Mouse (Mus musculus): Measurements from ENCODE around the gene Ddb2. TPM values are rescaled to one million over a fixed set of nuclear protein-coding genes. Genes with fewer than 3 reads are reported as not detected.

Gene Ddb2
- polyA plus RNA-seq, 1 experiment: 8.4 TPM

DNA sequence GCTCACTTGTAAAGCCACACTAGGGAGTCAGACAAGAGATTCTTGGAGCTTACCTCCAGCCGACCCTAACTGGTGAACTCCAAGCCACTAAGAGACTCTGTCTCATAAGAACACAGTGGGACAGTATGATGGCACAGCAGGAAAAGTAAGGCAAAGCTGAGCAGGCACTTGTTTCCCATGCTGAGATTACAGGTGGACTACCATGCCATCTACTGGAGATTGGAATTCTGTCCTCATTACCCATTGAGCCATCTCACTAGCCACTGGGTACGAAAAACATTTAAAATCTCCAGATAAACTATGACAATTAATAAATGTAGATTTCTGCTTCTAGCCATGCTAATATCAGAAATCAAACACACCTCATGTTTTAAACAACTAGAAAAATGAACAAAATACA lies 13.2 kb downstream of the Ddb2 start:
- no peak overlapping the region for H3K27ac ChIP-seq (ENCODE audit: insufficient read depth, low read length)
- no peaks in the 10 kb centered on the region for H3K4me1 ChIP-seq (ENCODE audit: control insufficient read depth, insufficient read depth, low read length)
- H3K4me3 ChIP-seq (ENCODE audit: insufficient read depth, low read length): no peak overlapping the region
- TF ChIP-seq CTCF (IDR thresholded peaks at IDR 0.05; ENCODE audit: borderline replicate concordance, insufficient read depth, low read length): no peak
- no peak for TF ChIP-seq POLR2A (IDR thresholded peaks at IDR 0.05; ENCODE audit: low read depth, low read length)

DNA sequence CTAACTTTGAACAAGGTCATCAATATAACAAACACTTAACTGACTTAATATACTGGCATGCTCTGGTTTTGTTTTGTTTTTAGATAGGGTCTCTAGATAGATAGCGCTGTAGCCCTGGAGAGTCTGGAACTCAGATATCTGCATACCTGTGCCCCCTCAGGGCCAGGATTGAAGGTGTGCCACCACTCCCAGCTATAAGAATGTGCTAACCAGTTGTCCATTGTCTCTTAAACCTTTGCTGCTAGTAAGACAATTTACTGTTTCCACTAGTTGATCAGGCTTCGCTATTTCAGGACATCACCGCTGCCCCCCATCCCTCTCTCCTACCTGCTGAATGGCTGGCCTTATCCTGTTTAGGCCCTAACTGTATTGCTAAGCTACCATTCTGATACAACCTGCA lies 16.3 kb downstream of the Ddb2 start:
- Histone ChIP-seq H3K4me1 (ENCODE audit: control insufficient read depth, insufficient read depth, low read length) (no peaks in the 10 kb centered on the region), H3K27ac (ENCODE audit: insufficient read depth, low read length) (no peak overlapping the region), H3K4me3 (ENCODE audit: insufficient read depth, low read length) (no peak overlapping the region)
- TF ChIP-seq POLR2A (IDR thresholded peaks at IDR 0.05; ENCODE audit: low read depth, low read length) (no peak), CTCF (IDR thresholded peaks at IDR 0.05; ENCODE audit: borderline replicate concordance, insufficient read depth, low read length) (no peak)

GRCm38 (mm10) chr2:91217032-91217431 lies 19.8 kb downstream of the Ddb2 start:
- TF ChIP-seq POLR2A (IDR thresholded peaks at IDR 0.05; ENCODE audit: low read depth, low read length) (no peak), CTCF (IDR thresholded peaks at IDR 0.05; ENCODE audit: borderline replicate concordance, insufficient read depth, low read length) (no peak)
- no peak overlapping the region for H3K4me3 ChIP-seq (ENCODE audit: insufficient read depth, low read length)
- no peaks in the 10 kb centered on the region for H3K4me1 ChIP-seq (ENCODE audit: control insufficient read depth, insufficient read depth, low read length)
- no peak overlapping the region for H3K27ac ChIP-seq (ENCODE audit: insufficient read depth, low read length)

DNA sequence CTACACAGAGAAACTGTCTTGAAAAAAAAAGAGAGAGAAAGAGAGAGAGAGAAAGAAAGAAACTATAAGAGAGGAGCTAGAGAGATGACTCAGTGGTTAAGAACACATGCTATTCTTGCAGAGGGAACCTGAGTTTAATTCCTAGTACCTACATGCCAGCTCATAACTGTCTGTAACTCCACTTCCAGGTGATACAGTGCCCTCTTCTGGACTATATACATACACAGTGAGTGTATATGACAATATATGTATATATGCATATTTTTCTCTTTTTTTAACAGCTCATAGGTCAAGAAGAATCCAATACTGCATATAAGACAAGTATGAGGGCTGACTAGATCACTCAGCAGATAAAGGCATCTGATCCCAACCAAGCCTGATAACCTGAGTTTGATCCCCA lies 23.5 kb downstream of the Ddb2 start:
- H3K4me3 ChIP-seq (ENCODE audit: insufficient read depth, low read length): no peak overlapping the region
- H3K4me1 ChIP-seq (ENCODE audit: control insufficient read depth, insufficient read depth, low read length): no peaks in the 10 kb centered on the region
- no peak overlapping the region for H3K27ac ChIP-seq (ENCODE audit: insufficient read depth, low read length)
- TF ChIP-seq POLR2A (IDR thresholded peaks at IDR 0.05; ENCODE audit: low read depth, low read length) (no peak), CTCF (IDR thresholded peaks at IDR 0.05; ENCODE audit: borderline replicate concordance, insufficient read depth, low read length) (no peak)

- H3K4me3 ChIP-seq (ENCODE audit: insufficient read depth, low read length): no peak overlapping the region
- H3K4me1 ChIP-seq (ENCODE audit: control insufficient read depth, insufficient read depth, low read length): no peaks in the 10 kb centered on the region; the same call in 1 of the 2 replicates
- H3K27ac ChIP-seq (ENCODE audit: insufficient read depth, low read length): no peak overlapping the region
- TF ChIP-seq POLR2A (IDR thresholded peaks at IDR 0.05; ENCODE audit: low read depth, low read length) (no peak), CTCF (IDR thresholded peaks at IDR 0.05; ENCODE audit: borderline replicate concordance, insufficient read depth, low read length) (no peak)
These were observed 30.5 kb downstream of the Ddb2 start for GRCm38 (mm10) chr2:91206254-91206775.

- H3K4me3 ChIP-seq (ENCODE audit: insufficient read depth, low read length): peak overlapping the region; percentile 63
- TF ChIP-seq POLR2A (IDR thresholded peaks at IDR 0.05; ENCODE audit: low read depth, low read length): no peak
- TF ChIP-seq CTCF (IDR thresholded peaks at IDR 0.05; ENCODE audit: borderline replicate concordance, insufficient read depth, low read length): no peak
These were observed 33.7 kb downstream of the Ddb2 start for GRCm38 (mm10) chr2:91202972-91203656.

DNA sequence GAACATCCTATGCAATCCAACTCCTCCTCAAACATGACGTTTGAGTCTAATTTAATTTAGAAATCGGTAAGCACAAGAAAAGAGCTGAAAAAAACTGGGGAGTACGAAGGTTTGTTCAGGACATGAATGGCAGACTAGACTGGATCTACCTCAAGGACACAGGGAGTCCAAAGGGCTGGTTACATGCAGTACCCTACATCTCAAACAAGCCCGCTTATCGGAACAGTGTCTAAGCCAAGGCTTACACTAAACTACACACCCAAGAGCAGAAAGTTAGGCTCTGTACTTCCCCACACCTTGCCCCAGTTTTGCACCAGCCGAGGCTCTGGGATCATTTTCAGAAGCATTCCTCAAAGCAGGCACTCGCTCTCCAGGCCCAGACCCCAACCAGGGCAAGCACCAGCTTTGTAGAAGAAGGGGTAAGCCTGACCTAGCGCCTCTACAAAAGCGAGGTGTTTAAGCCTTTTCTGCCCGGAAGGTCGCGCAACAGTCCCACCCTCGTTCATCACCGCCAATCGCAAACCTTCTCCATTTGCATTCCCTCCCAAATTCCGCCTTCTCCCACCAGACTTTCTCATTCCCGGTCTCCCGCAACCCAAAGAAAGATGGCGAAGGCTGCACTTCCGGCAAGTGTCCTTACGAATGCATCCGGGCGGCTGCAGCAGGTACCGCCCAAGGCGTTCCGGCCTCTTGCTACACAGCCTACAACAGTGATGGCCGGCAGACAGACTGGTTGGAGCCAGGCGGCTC lies 34.4 kb downstream of the Ddb2 start, which contains the start of the genes Nr1h3 and Acp2:
Gene Nr1h3, minus strand, starts transcription at position 613 of the 750 bp plus-strand sequence.
Gene Acp2, plus strand, starts transcription at position 664 of the 750 bp plus-strand sequence.
- Histone ChIP-seq H3K4me1 (ENCODE audit: control insufficient read depth, insufficient read depth, low read length) (no peaks in the 10 kb centered on the region; the same call in 1 of the 2 replicates), H3K27ac (ENCODE audit: insufficient read depth, low read length) (peak within 1 kb of the TSS; percentile 73), H3K4me3 (ENCODE audit: insufficient read depth, low read length) (peak within 1 kb of the TSS; percentile 63)
- no peak for TF ChIP-seq CTCF (IDR thresholded peaks at IDR 0.05; ENCODE audit: borderline replicate concordance, insufficient read depth, low read length)
- peak; percentile 95 for TF ChIP-seq POLR2A (IDR thresholded peaks at IDR 0.05; ENCODE audit: low read depth, low read length)

More at GRCm38 (mm10) chr2:91202972-91203656, 33.7 kb downstream of the Ddb2 start:
- Histone ChIP-seq H3K4me1 (ENCODE audit: control insufficient read depth, insufficient read depth, low read length) (no peaks in the 10 kb centered on the region; the same call in 1 of the 2 replicates), H3K27ac (ENCODE audit: insufficient read depth, low read length) (no peak overlapping the region)

DNA sequence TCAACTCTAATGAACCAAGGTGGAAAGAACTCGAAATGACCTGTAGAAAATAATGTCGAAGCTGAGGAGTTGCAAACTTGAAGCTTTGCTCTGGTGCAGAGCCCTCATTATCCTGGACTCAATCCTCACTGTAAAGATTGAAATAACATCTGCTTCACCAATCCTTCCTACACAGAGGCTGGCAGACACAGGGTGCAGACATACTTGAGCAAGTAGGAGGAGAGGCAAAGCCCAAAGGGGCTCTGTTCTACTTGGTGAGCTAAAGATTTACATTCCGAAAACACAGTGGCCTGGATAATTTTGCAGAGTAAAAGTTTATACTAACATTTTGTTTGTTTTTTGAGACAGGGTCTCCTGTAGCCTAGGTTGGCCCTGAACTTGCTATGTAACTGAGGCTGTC lies 37.9 kb downstream of the Ddb2 start:
- Histone ChIP-seq H3K4me3 (ENCODE audit: insufficient read depth, low read length) (no peak overlapping the region), H3K27ac (ENCODE audit: insufficient read depth, low read length) (no peak overlapping the region), H3K4me1 (ENCODE audit: control insufficient read depth, insufficient read depth, low read length) (no peaks in the 10 kb centered on the region; the same call in 1 of the 2 replicates)
- TF ChIP-seq POLR2A (IDR thresholded peaks at IDR 0.05; ENCODE audit: low read depth, low read length) (no peak), CTCF (IDR thresholded peaks at IDR 0.05; ENCODE audit: borderline replicate concordance, insufficient read depth, low read length) (no peak)

DNA sequence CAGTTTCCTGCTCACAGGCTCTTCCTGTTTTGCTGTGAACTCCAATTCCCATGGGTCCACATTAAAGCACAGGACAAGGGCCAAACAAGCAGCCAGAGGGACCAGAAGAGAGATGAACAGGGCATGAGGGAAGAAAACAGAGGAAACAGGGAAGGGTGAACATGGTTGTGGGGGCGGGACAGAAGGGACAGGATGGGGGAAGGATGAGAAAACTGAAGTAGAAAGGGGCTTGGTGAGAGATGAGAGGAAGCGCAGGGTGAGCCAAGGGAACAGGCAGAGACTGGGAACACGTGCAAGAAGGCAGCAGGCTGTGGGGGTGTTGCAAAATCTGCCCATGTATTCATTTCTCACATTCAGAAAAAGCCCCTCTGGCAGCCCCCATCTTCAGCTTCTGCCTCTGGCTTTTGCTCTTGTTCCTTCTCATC lies 40.2 kb downstream of the Ddb2 start:
- Histone ChIP-seq H3K4me3 (ENCODE audit: insufficient read depth, low read length) (no peak overlapping the region), H3K27ac (ENCODE audit: insufficient read depth, low read length) (no peak overlapping the region), H3K4me1 (ENCODE audit: control insufficient read depth, insufficient read depth, low read length) (no peaks in the 10 kb centered on the region)
- no peak for TF ChIP-seq POLR2A (IDR thresholded peaks at IDR 0.05; ENCODE audit: low read depth, low read length)
- TF ChIP-seq CTCF (IDR thresholded peaks at IDR 0.05; ENCODE audit: borderline replicate concordance, insufficient read depth, low read length): no peak

Measured in embryonic fibroblast, embryonic 13.5 days (primary cell).